Mouse (Mus musculus) ES-E14 (cell line): Measurements from ENCODE around the gene Gbp7.

Experiments used
- CHD2 ChIP-seq: IDR thresholded peaks from 2 replicates; pipeline ENCODE4 v1.6.1; 2014; ENCODE audit warnings: mild to moderate bottlenecking, low read depth, low read length, inconsistent platforms
- HCFC1 ChIP-seq: IDR thresholded peaks from 2 replicates; pipeline ENCODE4 v1.6.1; 2012; ENCODE audit warnings: low read length, inconsistent platforms, borderline replicate concordance; ENCODE audit not compliant: insufficient read depth
- MAFK ChIP-seq: IDR thresholded peaks from 2 replicates; pipeline ENCODE4 v1.6.1; 2014; ENCODE audit warnings: mild to moderate bottlenecking, low read depth, low read length, inconsistent platforms; ENCODE audit not compliant: insufficient read depth
- ZC3H11A ChIP-seq: IDR thresholded peaks from 2 replicates; pipeline ENCODE4 v1.6.1; 2012; ENCODE audit warnings: low read depth, mild to moderate bottlenecking, inconsistent platforms, low read length, borderline replicate concordance
- ZNF384 ChIP-seq: IDR thresholded peaks from 2 replicates; pipeline ENCODE4 v1.6.1; 2012; ENCODE audit warnings: low read depth, low read length, inconsistent platforms

DNA sequence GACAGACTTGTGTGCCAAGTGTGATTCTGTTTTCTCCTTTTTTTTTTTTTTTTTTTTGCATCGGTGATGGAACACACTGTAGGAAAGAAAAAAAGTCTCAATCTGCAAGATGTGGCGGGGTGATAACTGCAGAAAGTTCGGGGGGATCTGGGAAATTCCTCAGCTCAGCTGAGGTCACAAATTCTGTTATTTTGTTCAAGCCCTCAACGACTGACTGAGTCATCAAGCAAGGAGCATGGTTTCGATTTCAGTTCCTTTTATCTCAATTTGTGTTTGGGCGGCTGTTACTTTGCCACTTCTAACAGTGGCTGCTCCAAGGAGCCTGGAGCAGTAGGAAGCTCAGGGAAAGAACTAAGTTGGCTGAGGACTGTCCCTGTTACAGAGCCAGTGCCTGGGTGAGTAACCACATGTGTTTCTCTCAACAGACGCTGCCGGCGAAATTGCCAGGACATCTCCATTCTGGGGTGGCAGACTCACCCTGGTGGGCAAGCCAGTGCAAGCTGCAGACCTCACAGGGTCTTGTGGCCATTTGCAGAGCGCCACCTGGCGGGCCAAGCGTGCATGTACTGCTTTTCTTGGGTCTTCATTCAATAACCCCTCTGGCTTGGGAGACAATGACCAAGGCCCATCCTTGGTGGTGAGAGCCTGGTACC is 30.3 kb downstream of the Gbp7 start:
- peak; percentile 63; the same call in 1 of the 2 replicates for TF ChIP-seq ZC3H11A
- TF ChIP-seq HCFC1: no peak
- TF ChIP-seq CHD2: no peak
- no peak for TF ChIP-seq ZNF384
- TF ChIP-seq MAFK: no peak
